Mouse (Mus musculus) kidney, adult 2 months (tissue): ENCODE data around the gene Hemk1. TPM values are rescaled to one million over a fixed set of nuclear protein-coding genes. Genes with fewer than 3 reads are reported as not detected.

Experiments used
- DNase-seq: peaks from one replicate; pipeline ENCODE4 v3.0.0; 2021
- H3K27ac ChIP-seq: fragments of 200-500 bp; 2 replicates; pipeline ENCODE4 v1.5.1; 2012; ENCODE audit warnings: low read depth, low read length, control low read depth, inconsistent platforms; ENCODE audit not compliant: insufficient read depth
- H3K27me3 ChIP-seq: fragments of 200-500 bp; replicated peaks from 2 replicates; pipeline ENCODE4 v1.6.1; 2012; ENCODE audit warnings: mild to moderate bottlenecking, moderate library complexity, low read length, inconsistent platforms; ENCODE audit not compliant: control insufficient read depth, insufficient read depth
- H3K36me3 ChIP-seq: fragments of 200-500 bp; 2 replicates; pipeline ENCODE4 v1.6.1; 2012; ENCODE audit warnings: mild to moderate bottlenecking, moderate library complexity, low read length, inconsistent platforms; ENCODE audit not compliant: control insufficient read depth, insufficient read depth
- H3K4me1 ChIP-seq: fragments of 200-500 bp; 2 replicates; pipeline ENCODE4 v1.6.1; 2011; ENCODE audit warnings: low read length; ENCODE audit not compliant: control insufficient read depth, insufficient read depth
- H3K4me3 ChIP-seq: fragments of 200-500 bp; 2 replicates; pipeline ENCODE4 v1.5.1; 2011; ENCODE audit warnings: mild to moderate bottlenecking, low read depth, low read length, control low read depth; ENCODE audit not compliant: insufficient read depth
- CTCF ChIP-seq: fragments of 200-500 bp; conservative IDR thresholded peaks from 2 replicates; pipeline ENCODE4 v1.5.1; 2011; ENCODE audit warnings: low read depth, mild to moderate bottlenecking, control low read depth, low read length, moderate library complexity, mixed read lengths; ENCODE audit not compliant: insufficient read depth, insufficient read length
- POLR2A ChIP-seq: fragments of 200-500 bp; IDR thresholded peaks from one replicate; pipeline ENCODE4 v1.6.1; 2011; ENCODE audit warnings: low read depth, low read length, control low read depth
- WGBS: fragments of 180-500 bp; shearing (Covaris S2); methylation state at CpG from one replicate; pipeline ENCODE4 v1.1.7; 2018; 5-methylcytosine and 5-hydroxymethylcytosine counted together
- polyA plus RNA-seq: library from polyadenylated mRNA; depleted of rRNA; stranded (reverse); fragments of >200 nt; gene quantifications from 2 replicates; pipeline ENCODE4 v1.2.3, GENCODE M21; 2012

Hemk1 gene
- polyA plus RNA-seq, 1 experiment, result 35.0 TPM

DNA sequence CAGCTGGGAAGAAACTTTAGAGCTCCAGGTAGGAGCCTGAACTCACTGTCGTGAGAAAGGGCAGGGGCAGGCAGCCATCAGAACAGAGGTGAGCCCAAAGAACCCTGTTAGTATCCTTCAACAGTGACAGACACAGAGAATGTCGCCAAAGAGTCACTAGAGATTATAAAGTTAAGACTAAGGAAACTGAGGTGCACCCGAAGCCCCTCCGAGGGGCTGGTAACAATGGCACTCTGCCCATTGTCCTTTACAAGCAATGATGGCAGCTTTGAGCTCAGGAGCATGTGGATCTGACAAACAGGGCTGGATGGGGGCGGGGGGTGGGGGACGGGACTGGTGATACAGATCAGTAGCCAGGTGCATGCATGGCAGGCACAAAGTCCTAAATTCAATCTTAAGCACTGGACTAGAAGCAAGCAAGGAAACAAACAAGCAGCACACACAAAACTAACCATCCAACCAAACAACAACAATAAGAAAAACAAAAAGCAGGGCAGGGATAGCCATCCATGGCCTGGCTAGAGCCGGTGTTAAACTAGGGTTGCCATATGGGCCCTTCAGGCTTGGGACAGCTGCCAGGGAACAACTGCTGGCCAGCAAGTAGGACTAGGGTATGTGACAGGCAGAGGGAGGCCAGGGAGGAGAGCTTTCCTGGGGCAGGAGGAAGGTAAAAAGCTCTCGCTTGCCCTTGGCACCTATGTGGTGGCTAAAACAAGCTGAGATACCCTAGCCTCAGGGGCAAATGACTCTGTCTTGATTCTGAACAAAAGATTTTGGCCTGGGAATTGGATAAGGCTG lies 5.2 kb upstream of the Hemk1 start:
- no peak for TF ChIP-seq CTCF
- no peak for TF ChIP-seq POLR2A
- Histone ChIP-seq H3K36me3 (no peaks in the 10 kb centered on the region), H3K27ac (peak overlapping the region; percentile 25; the same call in 1 of the 2 replicates), H3K27me3 (no peaks in the 10 kb centered on the region), H3K4me1 (peaks cover 9% of the 10 kb centered on the region; the same call in 1 of the 2 replicates), H3K4me3 (no peak overlapping the region)
- WGBS, result 48% methylated on average over 8 of the region's 8 CpGs
- peak; percentile 57 for DNase-seq

DNA sequence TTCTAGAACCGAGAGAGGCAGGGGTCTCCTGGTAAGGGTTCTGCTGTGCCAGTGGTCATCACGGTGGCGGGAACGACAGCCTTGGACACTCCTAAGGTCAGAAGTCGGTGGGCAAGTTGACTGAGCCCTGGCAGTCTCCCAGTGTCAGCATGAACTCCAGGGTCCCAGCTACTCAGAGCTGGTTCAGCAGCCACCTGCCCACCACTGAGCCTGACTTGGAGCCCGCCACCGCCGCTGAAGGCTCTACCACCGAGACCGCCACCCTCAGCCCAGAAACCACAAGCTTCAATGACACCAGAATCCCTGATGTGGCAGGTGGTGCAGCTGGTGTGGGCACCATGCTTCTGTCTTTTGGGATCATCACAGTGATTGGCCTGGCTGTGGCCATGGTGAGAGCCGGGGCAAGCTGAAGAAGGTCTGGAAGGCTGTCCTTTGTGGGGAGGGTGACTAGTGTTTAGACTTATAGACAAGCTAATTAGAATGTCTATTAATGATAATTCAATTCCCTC lies 4.1 kb upstream of the Hemk1 start:
- Histone ChIP-seq H3K4me3 (no peak overlapping the region), H3K36me3 (no peaks in the 10 kb centered on the region), H3K27ac (no peak overlapping the region), H3K4me1 (peaks cover 9% of the 10 kb centered on the region; the same call in 1 of the 2 replicates), H3K27me3 (no peaks in the 10 kb centered on the region)
- no peak for DNase-seq
- 95% methylated on average over 11 of the region's 11 CpGs for WGBS
- no peak for TF ChIP-seq POLR2A
- TF ChIP-seq CTCF, result no peak

DNA sequence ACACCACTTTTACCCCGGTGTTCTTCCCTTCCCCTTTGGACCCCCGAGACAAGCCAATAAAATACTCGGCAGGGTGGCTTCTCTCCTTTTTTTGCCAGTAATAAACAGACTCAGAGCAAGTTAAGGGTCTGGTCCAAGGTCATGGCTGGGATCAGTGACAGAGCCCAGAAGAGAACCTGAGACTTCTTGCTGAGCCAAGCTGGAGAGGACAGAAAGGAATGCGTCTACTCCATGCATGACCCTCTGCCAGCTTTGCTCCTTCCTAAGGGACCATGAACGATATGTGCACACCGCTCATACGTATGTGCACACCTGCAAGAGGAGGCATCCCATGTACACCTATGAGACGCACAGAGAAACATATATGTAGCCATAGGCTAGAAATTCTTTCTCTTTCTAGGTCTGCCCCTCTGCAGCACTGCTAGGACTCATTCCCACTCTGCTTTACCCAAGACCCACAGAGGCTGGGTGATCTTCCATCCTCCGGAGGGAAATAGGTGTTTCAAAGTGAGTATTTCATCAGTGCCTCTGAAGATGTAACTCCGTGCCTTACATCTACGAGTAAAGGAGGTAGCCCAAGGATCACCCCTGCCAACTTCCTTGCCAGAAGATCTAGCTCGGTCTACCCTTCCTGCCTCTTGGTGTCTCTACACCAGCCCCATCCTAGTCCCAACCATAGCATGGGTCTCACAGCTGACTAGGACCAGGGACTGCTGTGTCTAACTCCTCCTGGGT lies 2.9 kb upstream of the Hemk1 start:
- no peak for TF ChIP-seq CTCF
- TF ChIP-seq POLR2A, result no peak
- peak overlapping the region; percentile 75 for H3K4me3 ChIP-seq
- no peaks in the 10 kb centered on the region for H3K36me3 ChIP-seq
- WGBS, result 48% methylated on average over 12 of the region's 12 CpGs
- peaks cover 9% of the 10 kb centered on the region; the same call in 1 of the 2 replicates for H3K4me1 ChIP-seq
- H3K27me3 ChIP-seq, result no peaks in the 10 kb centered on the region
- no peak for DNase-seq
- no peak overlapping the region for H3K27ac ChIP-seq

DNA sequence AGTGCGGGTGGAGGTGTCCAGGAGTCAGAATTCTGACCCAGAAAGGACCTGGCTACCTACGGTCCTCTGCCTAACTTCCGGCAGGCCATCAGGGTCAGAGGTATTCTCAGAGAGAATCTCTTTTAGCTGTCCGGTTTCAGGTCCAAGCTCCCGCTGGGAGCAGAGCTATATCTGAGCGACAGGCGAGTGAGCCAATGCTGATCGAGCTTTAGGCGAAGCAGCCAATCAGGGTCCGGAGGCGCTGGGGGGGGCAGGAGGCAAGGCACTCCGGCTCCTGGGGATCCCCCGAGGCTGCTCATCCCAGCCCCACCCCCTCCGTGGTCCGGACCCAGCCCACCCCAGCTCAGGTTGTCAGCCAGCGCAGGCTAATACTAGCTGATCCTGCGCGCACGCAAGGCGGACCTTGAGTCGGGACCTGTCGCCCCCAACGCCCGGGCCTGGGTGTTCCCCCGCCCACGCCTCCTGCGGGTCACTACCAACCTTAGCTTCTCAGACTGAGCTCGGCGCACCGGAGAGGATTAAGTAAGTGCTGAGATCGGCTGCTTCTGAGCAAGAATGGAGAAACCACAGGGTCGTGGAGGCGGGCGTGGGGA lies 2.2 kb upstream of the Hemk1 start, which contains the start of gene 6430571L13Rik:
TSS of gene 6430571L13Rik (plus strand) at position 336 of the 593 bp plus-strand sequence.
- TF ChIP-seq CTCF (no peak), POLR2A (no peak)
- Histone ChIP-seq H3K27me3 (no peaks in the 10 kb centered on the region), H3K4me3 (peak within 1 kb of the TSS; percentile 75), H3K4me1 (peaks cover 12% of the 10 kb centered on the region; the same call in 1 of the 2 replicates), H3K36me3 (no peaks in the 10 kb centered on the region), H3K27ac (no peak within 1 kb of the TSS)
- peak; percentile 98 for DNase-seq
- WGBS, result under 1% methylated on average over 34 of the region's 34 CpGs

DNA sequence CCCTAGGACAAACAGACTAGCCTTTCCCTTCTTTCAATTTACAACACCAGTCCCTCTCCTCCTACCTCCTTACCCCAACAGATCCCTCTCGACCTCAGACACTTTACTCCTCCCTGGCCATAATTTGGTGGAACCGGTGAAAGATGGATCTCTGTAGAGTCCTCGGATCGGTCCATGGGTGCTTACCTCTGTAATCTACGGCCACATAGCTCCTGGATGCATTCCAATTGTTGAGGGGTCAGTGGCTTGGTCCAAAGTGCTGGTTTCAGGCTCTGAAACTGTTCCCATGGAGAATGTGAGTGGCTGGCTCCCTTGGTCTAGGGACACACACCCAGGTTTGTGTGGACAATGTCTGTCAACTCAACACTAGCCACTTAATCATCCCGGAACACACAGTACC lies 1.8 kb downstream of the Hemk1 start:
- 72% methylated on average over 6 of the region's 6 CpGs for WGBS
- Histone ChIP-seq H3K4me3 (no peak overlapping the region), H3K27me3 (no peaks in the 10 kb centered on the region), H3K27ac (no peak overlapping the region), H3K36me3 (no peaks in the 10 kb centered on the region), H3K4me1 (peaks cover 3% of the 10 kb centered on the region; the same call in 1 of the 2 replicates)
- TF ChIP-seq CTCF (no peak), POLR2A (no peak)
- peak; percentile 35 for DNase-seq

DNA sequence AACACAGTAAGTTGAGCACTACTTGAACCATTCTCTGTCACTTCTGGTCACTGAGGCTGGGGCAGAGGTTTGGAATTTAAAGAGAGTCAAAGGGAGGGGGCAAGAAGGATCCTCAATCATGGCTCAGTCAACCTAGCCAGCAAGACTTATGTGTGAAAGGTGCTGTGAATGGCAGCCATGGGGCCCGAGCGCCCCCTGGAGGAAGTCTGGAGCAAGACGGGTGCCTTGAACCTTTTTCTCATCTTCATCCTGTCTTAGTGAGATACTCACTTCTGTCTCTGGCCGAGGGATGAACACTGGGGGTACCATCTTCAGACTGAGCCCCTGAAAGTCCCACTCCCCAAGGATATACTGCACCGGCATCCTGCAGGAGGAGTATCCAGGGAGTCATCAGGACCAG lies 2.2 kb downstream of the Hemk1 start:
- no peaks in the 10 kb centered on the region for H3K36me3 ChIP-seq
- peak; percentile 88 for DNase-seq
- no peaks in the 10 kb centered on the region for H3K27me3 ChIP-seq
- no peak overlapping the region for H3K27ac ChIP-seq
- peaks cover 7% of the 10 kb centered on the region; the same call in 1 of the 2 replicates for H3K4me1 ChIP-seq
- 7% methylated on average over 5 of the region's 5 CpGs for WGBS
- no peak overlapping the region for H3K4me3 ChIP-seq
- peak; percentile 97; the same call in 1 of the 2 replicates for TF ChIP-seq CTCF
- no peak for TF ChIP-seq POLR2A
